ENCODE assay signal across 18 mouse cellular contexts in the genomic region with DNA sequence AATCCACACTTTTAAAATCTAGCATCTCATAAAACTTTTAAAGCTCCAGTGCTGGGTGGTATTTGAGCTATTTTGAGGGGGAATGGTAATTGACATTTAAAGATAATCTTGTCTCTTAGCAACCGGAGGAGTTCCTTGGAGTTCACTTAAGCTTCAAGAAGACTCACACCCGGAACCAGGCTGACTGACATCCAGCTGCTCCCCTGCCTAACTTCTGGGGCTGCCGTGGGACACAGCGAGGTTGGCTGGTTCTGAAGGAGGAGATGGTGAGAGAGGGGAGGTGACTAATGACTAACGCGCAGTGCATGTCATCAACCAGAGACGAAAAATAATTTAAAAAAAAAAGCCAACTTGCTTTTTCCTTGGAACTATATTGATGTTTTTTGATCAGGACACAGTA.
"Had no signal": no experiment of that assay in that cellular context is flagged by ENCODE, and none has a peak within 500 bp of the region (broad histone marks: within the 10 kb centered on the region; RNA-seq: fewer than 3 reads in every experiment).

No protein-coding gene starts in this region.

- ATAC-seq: hindbrain, embryonic 16.5 days; inflammation-experienced regulatory T-cells, adult 6 months; intestine, embryonic 15.5 days; intestine, postnatal 0 days; liver, embryonic 12.5 days had no signal

- DNase-seq: gastrocnemius, adult 2 months; gastrocnemius, postnatal 10 days; gastrocnemius, postnatal 25 days; heart, adult 18-20 months; heart, postnatal 10 days; heart, postnatal 4 days; kidney, adult 18-20 months; kidney, adult 8-10 months; kidney, postnatal 10 days; kidney, postnatal 25 days; layer of hippocampus, adult 9-11 months; layer of hippocampus, postnatal 36 days; left cerebral cortex, postnatal 4 days had no signal
